Mouse (Mus musculus): ENCODE measurements around the gene Tbk1. TPM values are rescaled to one million over a fixed set of nuclear protein-coding genes. Genes with fewer than 3 reads are reported as not detected.

The Tbk1 gene
- polyA plus RNA-seq, 1 experiment = 14.8 TPM

GRCm38 (mm10) chr10:121613570-121613969 lies 27.0 kb upstream of the Tbk1 start:
- Histone ChIP-seq H3K27me3 (replicated peaks; ENCODE audit: control insufficient read depth, insufficient read depth, low read length) (no peaks in the 10 kb centered on the region), H3K4me1 (ENCODE audit: control insufficient read depth, insufficient read depth, low read length) (peaks cover 3% of the 10 kb centered on the region; the same call in 1 of the 2 replicates), H3K27ac (ENCODE audit: insufficient read depth, low read depth, low read length) (peak overlapping the region; percentile 64), H3K36me3 (ENCODE audit: control insufficient read depth, insufficient read depth, low read length) (peaks cover 16% of the 10 kb centered on the region), H3K4me3 (ENCODE audit: insufficient read depth, low read depth, low read length) (no peak overlapping the region)
- 74% methylated on average over 13 of the region's 13 CpGs for WGBS
- TF ChIP-seq POLR2A (IDR thresholded peaks at IDR 0.05; ENCODE audit: low read depth, low read length) (no peak), CTCF (conservative IDR thresholded peaks at IDR 0.05; ENCODE audit: insufficient read depth, insufficient read length, low read depth, low read length) (no peak)
- DNase-seq = peak; percentile 78

DNA sequence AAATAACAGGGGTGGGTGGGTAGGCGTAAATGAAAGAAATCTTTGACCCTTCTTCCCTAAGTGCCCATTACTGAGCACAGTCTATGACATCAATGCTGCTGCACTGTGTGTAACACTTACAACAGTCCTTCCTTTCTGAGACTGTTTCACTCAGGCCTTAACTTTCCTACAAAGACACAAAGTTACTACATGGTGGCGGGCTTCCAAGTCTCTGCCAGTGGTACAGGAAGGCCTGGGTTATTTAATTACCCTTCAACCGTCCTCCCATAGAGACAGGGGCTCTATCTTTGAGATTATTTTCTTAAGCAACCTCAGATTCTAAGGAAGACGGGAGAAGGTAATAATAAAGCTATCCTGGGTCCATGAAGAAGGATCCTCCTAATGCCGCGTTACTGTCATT lies 25.9 kb upstream of the Tbk1 start:
- Histone ChIP-seq H3K4me3 (ENCODE audit: insufficient read depth, low read depth, low read length) (no peak overlapping the region), H3K36me3 (ENCODE audit: control insufficient read depth, insufficient read depth, low read length) (peaks cover 11% of the 10 kb centered on the region), H3K27me3 (replicated peaks; ENCODE audit: control insufficient read depth, insufficient read depth, low read length) (no peaks in the 10 kb centered on the region), H3K4me1 (ENCODE audit: control insufficient read depth, insufficient read depth, low read length) (peaks cover 3% of the 10 kb centered on the region; the same call in 1 of the 2 replicates), H3K27ac (ENCODE audit: insufficient read depth, low read depth, low read length) (no peak overlapping the region)
- no peak for TF ChIP-seq CTCF (conservative IDR thresholded peaks at IDR 0.05; ENCODE audit: insufficient read depth, insufficient read length, low read depth, low read length)
- TF ChIP-seq POLR2A (IDR thresholded peaks at IDR 0.05; ENCODE audit: low read depth, low read length) = no peak
- WGBS = 77% methylated on average over 6 of the region's 6 CpGs
- no peak for DNase-seq

DNA sequence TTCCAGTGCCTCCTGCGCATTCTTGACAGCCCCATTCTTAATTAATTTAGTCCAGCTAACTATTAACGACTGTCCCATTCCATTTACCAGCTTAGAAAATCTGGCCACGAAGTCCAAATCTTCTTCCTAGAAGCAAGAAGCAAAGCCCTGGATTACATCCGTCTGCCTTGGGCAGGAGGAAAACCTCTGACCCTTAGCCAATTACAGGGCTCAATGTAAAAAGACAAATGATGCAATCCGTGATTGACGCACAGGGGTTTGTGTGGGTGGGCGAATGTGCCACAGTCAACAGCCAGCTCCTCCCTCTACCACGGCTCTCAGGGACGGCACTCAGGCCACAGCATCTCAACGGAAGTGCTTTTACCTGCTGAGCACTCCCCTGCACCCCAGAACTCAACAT lies 25.0 kb upstream of the Tbk1 start:
- Histone ChIP-seq H3K4me3 (ENCODE audit: insufficient read depth, low read depth, low read length) (no peak overlapping the region), H3K36me3 (ENCODE audit: control insufficient read depth, insufficient read depth, low read length) (peaks cover 4% of the 10 kb centered on the region), H3K27me3 (replicated peaks; ENCODE audit: control insufficient read depth, insufficient read depth, low read length) (no peaks in the 10 kb centered on the region), H3K4me1 (ENCODE audit: control insufficient read depth, insufficient read depth, low read length) (peaks cover 3% of the 10 kb centered on the region; the same call in 1 of the 2 replicates), H3K27ac (ENCODE audit: insufficient read depth, low read depth, low read length) (no peak overlapping the region)
- WGBS = 57% methylated on average over 10 of the region's 10 CpGs
- DNase-seq = peak; percentile 73
- TF ChIP-seq POLR2A (IDR thresholded peaks at IDR 0.05; ENCODE audit: low read depth, low read length) (no peak), CTCF (conservative IDR thresholded peaks at IDR 0.05; ENCODE audit: insufficient read depth, insufficient read length, low read depth, low read length) (no peak)

GRCm38 (mm10) chr10:121608177-121608576 lies 21.6 kb upstream of the Tbk1 start:
- H3K27me3 ChIP-seq (replicated peaks; ENCODE audit: control insufficient read depth, insufficient read depth, low read length) = no peaks in the 10 kb centered on the region
- no peak overlapping the region for H3K27ac ChIP-seq (ENCODE audit: insufficient read depth, low read depth, low read length)
- H3K4me1 ChIP-seq (ENCODE audit: control insufficient read depth, insufficient read depth, low read length) = no peaks in the 10 kb centered on the region
- 70% methylated on average over 10 of the region's 10 CpGs for WGBS
- no peak for TF ChIP-seq CTCF (conservative IDR thresholded peaks at IDR 0.05; ENCODE audit: insufficient read depth, insufficient read length, low read depth, low read length)
- TF ChIP-seq POLR2A (IDR thresholded peaks at IDR 0.05; ENCODE audit: low read depth, low read length) = no peak
- H3K4me3 ChIP-seq (ENCODE audit: insufficient read depth, low read depth, low read length) = no peak overlapping the region
- H3K36me3 ChIP-seq (ENCODE audit: control insufficient read depth, insufficient read depth, low read length) = peaks cover 3% of the 10 kb centered on the region; the same call in 1 of the 2 replicates
- DNase-seq = peak; percentile 83

- 85% methylated on average over 13 of the region's 13 CpGs for WGBS
- Histone ChIP-seq H3K36me3 (ENCODE audit: control insufficient read depth, insufficient read depth, low read length) (peaks cover 7% of the 10 kb centered on the region), H3K27me3 (replicated peaks; ENCODE audit: control insufficient read depth, insufficient read depth, low read length) (no peaks in the 10 kb centered on the region), H3K27ac (ENCODE audit: insufficient read depth, low read depth, low read length) (no peak overlapping the region), H3K4me1 (ENCODE audit: control insufficient read depth, insufficient read depth, low read length) (no peaks in the 10 kb centered on the region), H3K4me3 (ENCODE audit: insufficient read depth, low read depth, low read length) (no peak overlapping the region)
- DNase-seq = peak; percentile 33
- no peak for TF ChIP-seq POLR2A (IDR thresholded peaks at IDR 0.05; ENCODE audit: low read depth, low read length)
- TF ChIP-seq CTCF (conservative IDR thresholded peaks at IDR 0.05; ENCODE audit: insufficient read depth, insufficient read length, low read depth, low read length) = no peak
These were observed 18.2 kb upstream of the Tbk1 start for GRCm38 (mm10) chr10:121604632-121605344.

DNA sequence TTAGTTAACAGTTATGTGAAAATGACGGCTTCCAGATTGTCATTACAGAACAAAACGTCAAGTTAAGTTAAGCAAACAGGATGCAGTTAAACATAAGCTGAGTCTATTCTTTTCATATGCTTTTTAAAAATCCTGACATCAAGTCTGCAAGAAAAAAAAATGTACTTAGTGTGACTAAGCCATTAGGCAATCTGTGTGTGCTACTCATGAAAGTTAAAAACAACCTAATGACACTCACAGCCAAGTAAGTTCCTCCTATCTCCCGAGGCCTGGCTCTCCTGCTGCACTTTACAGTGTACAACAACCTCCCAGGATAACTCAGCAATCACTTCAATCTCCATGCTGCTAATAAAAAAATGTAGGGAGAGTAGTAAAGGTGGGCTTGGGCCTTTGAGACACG lies 17.0 kb upstream of the Tbk1 start:
- Histone ChIP-seq H3K4me1 (ENCODE audit: control insufficient read depth, insufficient read depth, low read length) (no peaks in the 10 kb centered on the region), H3K36me3 (ENCODE audit: control insufficient read depth, insufficient read depth, low read length) (peaks cover 7% of the 10 kb centered on the region), H3K27ac (ENCODE audit: insufficient read depth, low read depth, low read length) (no peak overlapping the region), H3K27me3 (replicated peaks; ENCODE audit: control insufficient read depth, insufficient read depth, low read length) (no peaks in the 10 kb centered on the region), H3K4me3 (ENCODE audit: insufficient read depth, low read depth, low read length) (no peak overlapping the region)
- WGBS = 79% methylated on average over 4 of the region's 4 CpGs
- DNase-seq = no peak
- no peak for TF ChIP-seq POLR2A (IDR thresholded peaks at IDR 0.05; ENCODE audit: low read depth, low read length)
- TF ChIP-seq CTCF (conservative IDR thresholded peaks at IDR 0.05; ENCODE audit: insufficient read depth, insufficient read length, low read depth, low read length) = no peak

DNA sequence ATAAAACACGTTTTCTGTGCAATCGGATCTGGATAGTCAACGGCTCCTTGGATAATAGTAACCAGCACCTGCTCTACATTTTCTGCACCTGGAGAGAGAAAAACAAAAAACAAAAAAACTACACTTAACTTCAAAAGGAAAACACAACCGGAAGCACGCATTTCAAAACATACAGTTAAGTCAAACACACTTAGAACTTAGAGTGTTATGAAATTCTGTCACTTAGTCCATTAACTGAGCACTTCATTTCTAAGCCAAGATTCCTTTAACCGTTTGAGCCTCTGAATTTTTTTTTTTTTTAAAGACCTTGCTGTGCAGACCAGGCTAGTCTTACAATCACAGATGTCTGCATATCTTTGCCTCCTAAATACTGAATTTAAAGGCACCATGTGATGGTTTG lies 14.7 kb upstream of the Tbk1 start:
- TF ChIP-seq CTCF (conservative IDR thresholded peaks at IDR 0.05; ENCODE audit: insufficient read depth, insufficient read length, low read depth, low read length) (no peak), POLR2A (IDR thresholded peaks at IDR 0.05; ENCODE audit: low read depth, low read length) (no peak)
- 72% methylated on average over 6 of the region's 6 CpGs for WGBS
- H3K36me3 ChIP-seq (ENCODE audit: control insufficient read depth, insufficient read depth, low read length) = peaks cover 7% of the 10 kb centered on the region
- H3K4me1 ChIP-seq (ENCODE audit: control insufficient read depth, insufficient read depth, low read length) = no peaks in the 10 kb centered on the region
- no peak overlapping the region for H3K4me3 ChIP-seq (ENCODE audit: insufficient read depth, low read depth, low read length)
- no peaks in the 10 kb centered on the region for H3K27me3 ChIP-seq (replicated peaks; ENCODE audit: control insufficient read depth, insufficient read depth, low read length)
- no peak for DNase-seq
- no peak overlapping the region for H3K27ac ChIP-seq (ENCODE audit: insufficient read depth, low read depth, low read length)
